Mouse (Mus musculus) embryo, embryonic 9.5 days (tissue): ENCODE results near the gene Ankrd31.
"Not testable (repeated sequence)": the region's sequence is repeated elsewhere in the genome, so short reads cannot be mapped to it uniquely, and the experiment has no call there.

Experiments used
- DNase-seq: peaks from one replicate; pipeline ENCODE4 v3.0.0-alpha.2; 2017; ENCODE audit errors: extremely low spot score

Gene Ankrd31

GRCm38 (mm10) chr13:96939680-96940079 is 191.6 kb downstream of the Ankrd31 start:
- no peak for DNase-seq

- not testable (repeated sequence) for DNase-seq
Measured at GRCm38 (mm10) chr13:96941481-96941880, 193.4 kb downstream of the Ankrd31 start.

- no peak for DNase-seq
Measured at GRCm38 (mm10) chr13:96943571-96943970, 195.5 kb downstream of the Ankrd31 start.

- no peak for DNase-seq
Measured at GRCm38 (mm10) chr13:96945748-96946147, 197.7 kb downstream of the Ankrd31 start.

- DNase-seq = no peak
Measured at GRCm38 (mm10) chr13:96947722-96948121, 199.7 kb downstream of the Ankrd31 start.

- DNase-seq = no peak
Measured at GRCm38 (mm10) chr13:96951880-96952279, 203.8 kb downstream of the Ankrd31 start.

GRCm38 (mm10) chr13:96956466-96956865 is 208.4 kb downstream of the Ankrd31 start:
- no peak for DNase-seq
